Mouse (Mus musculus): ENCODE results near the gene Tirap. TPM values are rescaled to one million over a fixed set of nuclear protein-coding genes. Genes with fewer than 3 reads are reported as not detected.
A peak's percentile ranks its signal among the peaks of the same experiment; 100 is the strongest.
"Not testable (repeated sequence)": the region's sequence is repeated elsewhere in the genome, so short reads cannot be mapped to it uniquely, and the experiment has no call there.

Tirap gene
- polyA plus RNA-seq, 1 experiment from 2014 or later, result 14.9 TPM

GRCm38 (mm10) chr9:35160662-35161061 lies 39.4 kb downstream of the Tirap start:
- H3K27ac ChIP-seq (ENCODE audit: low read length), result no peak overlapping the region
- WGBS, result 55% methylated on average over 2 of the region's 2 CpGs
- no peak overlapping the region for H3K4me2 ChIP-seq (ENCODE audit: low read depth, low read length)
- ATAC-seq (ENCODE audit: insufficient read depth, low FRiP score), result no peak
- no peaks in the 10 kb centered on the region for H3K9me3 ChIP-seq (replicated peaks; ENCODE audit: control insufficient read depth, low read length)
- H3K27me3 ChIP-seq (ENCODE audit: control insufficient read depth, insufficient read depth, low read length), result no peaks in the 10 kb centered on the region
- H3K36me3 ChIP-seq (ENCODE audit: control insufficient read depth, insufficient read depth, low read length), result no peaks in the 10 kb centered on the region
- H3K4me1 ChIP-seq (ENCODE audit: control insufficient read depth, insufficient read depth, low read length), result peaks cover 7% of the 10 kb centered on the region; the same call in 1 of the 2 replicates
- H3K4me3 ChIP-seq (replicated peaks; ENCODE audit: low read length), result no peak overlapping the region
- H3K9ac ChIP-seq (ENCODE audit: low read length), result no peak overlapping the region

DNA sequence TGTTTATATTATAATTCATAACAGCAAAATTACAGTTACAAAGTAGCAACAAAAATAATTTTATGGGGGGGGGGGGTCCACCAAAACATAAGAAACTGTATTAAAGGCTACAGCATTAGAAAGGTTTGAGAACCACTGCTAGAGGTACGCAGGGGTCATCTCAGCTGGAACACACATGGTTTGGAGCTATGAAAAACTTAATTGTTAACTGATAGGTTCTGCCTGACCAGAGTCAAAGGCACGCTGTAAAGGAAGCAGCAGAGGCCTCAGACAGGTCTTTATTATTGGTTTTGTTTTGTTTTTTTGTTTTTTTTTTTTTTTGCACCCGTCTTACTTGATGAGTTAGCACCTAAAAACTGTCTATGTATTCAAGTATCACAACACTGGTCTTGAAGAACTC lies 41.6 kb downstream of the Tirap start:
- Histone ChIP-seq H3K36me3 (ENCODE audit: control insufficient read depth, insufficient read depth, low read length) (no peaks in the 10 kb centered on the region), H3K27me3 (ENCODE audit: control insufficient read depth, insufficient read depth, low read length) (no peaks in the 10 kb centered on the region), H3K9me3 (replicated peaks; ENCODE audit: control insufficient read depth, low read length) (no peaks in the 10 kb centered on the region), H3K4me1 (ENCODE audit: control insufficient read depth, insufficient read depth, low read length) (peaks cover 7% of the 10 kb centered on the region; the same call in 1 of the 2 replicates), H3K4me2 (ENCODE audit: low read depth, low read length) (no peak overlapping the region), H3K27ac (ENCODE audit: low read length) (no peak overlapping the region), H3K9ac (ENCODE audit: low read length) (no peak overlapping the region), H3K4me3 (replicated peaks; ENCODE audit: low read length) (no peak overlapping the region)
- 82% methylated on average over 3 of the region's 3 CpGs for WGBS
- no peak for ATAC-seq (ENCODE audit: insufficient read depth, low FRiP score)

DNA sequence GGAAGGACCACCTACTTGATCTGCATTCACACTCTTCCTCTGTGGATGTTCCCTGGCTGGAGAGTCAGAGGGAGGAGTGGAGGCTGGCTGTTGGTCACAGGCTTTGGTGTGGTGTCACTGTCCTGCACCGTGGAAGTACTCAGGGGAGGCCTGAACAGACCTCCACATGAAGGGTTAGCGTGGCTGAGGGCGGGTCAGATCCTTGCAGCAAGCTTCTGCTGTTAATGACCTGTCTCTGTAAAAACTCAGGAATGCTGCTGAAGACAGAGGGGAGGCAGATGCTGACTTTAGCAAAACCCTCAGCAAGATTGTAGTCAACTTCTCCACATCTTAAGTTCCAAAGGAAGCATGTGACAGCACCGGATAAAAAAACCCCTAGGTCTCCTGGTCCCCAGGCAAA lies 43.2 kb downstream of the Tirap start:
- H3K27me3 ChIP-seq (ENCODE audit: control insufficient read depth, insufficient read depth, low read length), result no peaks in the 10 kb centered on the region
- H3K9ac ChIP-seq (ENCODE audit: low read length), result no peak overlapping the region; the same call in 1 of the 2 replicates
- H3K4me3 ChIP-seq (replicated peaks; ENCODE audit: low read length), result no peak overlapping the region
- WGBS, result 64% methylated on average over 4 of the region's 4 CpGs
- peaks cover 7% of the 10 kb centered on the region; the same call in 1 of the 2 replicates for H3K4me1 ChIP-seq (ENCODE audit: control insufficient read depth, insufficient read depth, low read length)
- H3K36me3 ChIP-seq (ENCODE audit: control insufficient read depth, insufficient read depth, low read length), result no peaks in the 10 kb centered on the region
- no peaks in the 10 kb centered on the region for H3K9me3 ChIP-seq (replicated peaks; ENCODE audit: control insufficient read depth, low read length)
- H3K27ac ChIP-seq (ENCODE audit: low read length), result peak overlapping the region; percentile 87
- H3K4me2 ChIP-seq (ENCODE audit: low read depth, low read length), result no peak overlapping the region
- ATAC-seq (ENCODE audit: insufficient read depth, low FRiP score), result no peak

- Histone ChIP-seq H3K4me3 (replicated peaks; ENCODE audit: low read length) (no peak overlapping the region), H3K4me1 (ENCODE audit: control insufficient read depth, insufficient read depth, low read length) (peaks cover 7% of the 10 kb centered on the region; the same call in 1 of the 2 replicates), H3K9ac (ENCODE audit: low read length) (no peak overlapping the region; the same call in 1 of the 2 replicates), H3K36me3 (ENCODE audit: control insufficient read depth, insufficient read depth, low read length) (no peaks in the 10 kb centered on the region), H3K27ac (ENCODE audit: low read length) (peak overlapping the region; percentile 87), H3K9me3 (replicated peaks; ENCODE audit: control insufficient read depth, low read length) (no peaks in the 10 kb centered on the region), H3K4me2 (ENCODE audit: low read depth, low read length) (no peak overlapping the region), H3K27me3 (ENCODE audit: control insufficient read depth, insufficient read depth, low read length) (no peaks in the 10 kb centered on the region)
- ATAC-seq (ENCODE audit: insufficient read depth, low FRiP score), result peak; percentile 82
- 68% methylated on average over 5 of the region's 5 CpGs for WGBS
Measured at GRCm38 (mm10) chr9:35156002-35156710, 43.9 kb downstream of the Tirap start.

DNA sequence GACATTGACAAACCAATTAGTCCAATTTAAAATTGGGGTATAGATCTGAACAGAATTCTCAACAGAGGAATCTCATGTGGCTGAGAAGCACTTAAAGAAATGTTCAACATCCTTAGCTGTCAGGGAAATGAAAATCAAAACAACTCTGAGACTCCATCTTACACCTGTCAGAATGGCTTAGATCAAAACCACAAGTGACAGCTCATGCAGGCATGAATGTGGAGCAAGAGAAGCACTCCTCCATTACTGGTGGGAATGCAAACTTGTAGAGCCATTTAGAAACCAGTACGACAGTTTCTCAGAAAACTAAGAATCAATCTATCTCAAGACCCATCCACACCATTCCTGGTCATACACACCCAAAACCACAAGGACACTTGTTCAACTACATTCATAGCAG lies 47.2 kb downstream of the Tirap start:
- no peak for ATAC-seq (ENCODE audit: insufficient read depth, low FRiP score)
- H3K9ac ChIP-seq (ENCODE audit: low read length), result no peak overlapping the region
- no peak overlapping the region for H3K4me3 ChIP-seq (replicated peaks; ENCODE audit: low read length)
- H3K4me2 ChIP-seq (ENCODE audit: low read depth, low read length), result no peak overlapping the region
- no peaks in the 10 kb centered on the region for H3K9me3 ChIP-seq (replicated peaks; ENCODE audit: control insufficient read depth, low read length)
- no peaks in the 10 kb centered on the region for H3K27me3 ChIP-seq (ENCODE audit: control insufficient read depth, insufficient read depth, low read length)
- 72% methylated on average over 1 of the region's 1 CpGs for WGBS
- no peaks in the 10 kb centered on the region for H3K36me3 ChIP-seq (ENCODE audit: control insufficient read depth, insufficient read depth, low read length)
- H3K4me1 ChIP-seq (ENCODE audit: control insufficient read depth, insufficient read depth, low read length), result peaks cover 7% of the 10 kb centered on the region; the same call in 1 of the 2 replicates
- no peak overlapping the region for H3K27ac ChIP-seq (ENCODE audit: low read length)

DNA sequence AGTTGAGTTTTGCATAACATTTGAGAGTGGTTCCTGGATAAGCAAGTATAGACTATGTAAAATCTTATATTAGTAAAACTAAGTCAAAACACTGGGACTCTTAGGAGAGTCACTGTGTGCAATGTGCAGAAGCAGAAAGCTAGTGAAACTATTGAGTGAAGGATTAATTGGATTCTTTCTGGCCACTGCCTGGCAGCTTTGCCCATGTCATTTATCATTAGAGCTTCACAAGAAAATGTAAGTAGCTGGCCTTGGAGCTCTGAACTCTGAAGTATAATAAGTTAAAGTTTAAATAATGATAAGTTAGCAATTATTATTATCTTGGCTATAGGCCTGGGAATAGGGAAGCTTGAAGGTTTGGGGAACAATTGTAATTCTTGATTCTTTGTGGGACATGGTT lies 51.3 kb downstream of the Tirap start:
- ATAC-seq (ENCODE audit: insufficient read depth, low FRiP score); H3K9ac ChIP-seq (ENCODE audit: low read length); H3K27ac ChIP-seq (ENCODE audit: low read length): not testable (repeated sequence)

DNA sequence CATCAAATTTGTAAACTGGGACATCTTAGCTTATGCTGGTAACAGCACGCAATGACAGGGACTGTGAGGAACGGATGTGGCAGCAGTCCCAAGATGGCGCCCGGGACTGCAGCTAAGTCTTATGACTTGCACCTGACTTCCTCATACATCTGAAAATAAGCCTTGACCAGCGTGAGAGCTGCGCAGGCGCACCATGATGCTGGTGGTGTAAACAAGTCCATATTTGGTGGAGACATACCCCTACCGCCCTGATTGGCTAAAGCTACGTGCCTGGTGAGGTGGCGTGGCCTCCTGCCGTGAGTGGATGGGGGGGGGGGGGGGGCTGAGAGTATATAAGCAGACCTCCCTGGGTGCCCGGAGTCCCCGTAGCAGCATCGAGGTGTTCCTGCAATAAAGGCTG lies 52.8 kb downstream of the Tirap start:
- not testable (repeated sequence) for H3K9me3 ChIP-seq (replicated peaks; ENCODE audit: control insufficient read depth, low read length); H3K4me1 ChIP-seq (ENCODE audit: control insufficient read depth, insufficient read depth, low read length); H3K4me3 ChIP-seq (replicated peaks; ENCODE audit: low read length); H3K9ac ChIP-seq (ENCODE audit: low read length); H3K36me3 ChIP-seq (ENCODE audit: control insufficient read depth, insufficient read depth, low read length); H3K27ac ChIP-seq (ENCODE audit: low read length); H3K4me2 ChIP-seq (ENCODE audit: low read depth, low read length); ATAC-seq (ENCODE audit: insufficient read depth, low FRiP score); H3K27me3 ChIP-seq (ENCODE audit: control insufficient read depth, insufficient read depth, low read length)
- WGBS, result 92% methylated on average over 14 of the region's 14 CpGs

More for the DNA sequence above, 51.3 kb downstream of the Tirap start:
- not testable (repeated sequence) for H3K9me3 ChIP-seq (replicated peaks; ENCODE audit: control insufficient read depth, low read length); H3K36me3 ChIP-seq (ENCODE audit: control insufficient read depth, insufficient read depth, low read length); H3K27me3 ChIP-seq (ENCODE audit: control insufficient read depth, insufficient read depth, low read length); H3K4me3 ChIP-seq (replicated peaks; ENCODE audit: low read length); H3K4me1 ChIP-seq (ENCODE audit: control insufficient read depth, insufficient read depth, low read length); H3K4me2 ChIP-seq (ENCODE audit: low read depth, low read length)

DNA sequence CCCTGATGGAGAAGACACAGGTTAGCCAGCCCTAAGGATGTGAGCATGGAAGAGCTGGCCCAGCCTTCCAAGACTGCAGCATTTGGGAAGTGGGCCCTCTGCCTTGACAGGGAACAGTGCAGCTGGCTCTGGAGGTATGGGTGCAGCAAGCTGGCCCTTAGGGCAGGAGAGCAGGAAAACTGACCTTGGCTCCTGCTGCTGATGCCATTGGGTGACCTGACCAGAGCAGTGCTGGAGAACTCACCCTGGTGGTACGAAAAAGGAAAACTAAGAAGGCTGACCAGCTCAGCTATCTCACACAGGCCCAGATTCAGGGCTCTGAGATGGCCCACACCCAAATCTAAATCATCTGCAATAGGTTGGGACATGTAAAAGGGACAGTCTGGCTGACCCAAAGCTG lies 54.3 kb downstream of the Tirap start:
- Histone ChIP-seq H3K4me3 (replicated peaks; ENCODE audit: low read length) (no peak overlapping the region), H3K4me2 (ENCODE audit: low read depth, low read length) (no peak overlapping the region), H3K36me3 (ENCODE audit: control insufficient read depth, insufficient read depth, low read length) (no peaks in the 10 kb centered on the region), H3K9me3 (replicated peaks; ENCODE audit: control insufficient read depth, low read length) (no peaks in the 10 kb centered on the region), H3K27me3 (ENCODE audit: control insufficient read depth, insufficient read depth, low read length) (no peaks in the 10 kb centered on the region), H3K27ac (ENCODE audit: low read length) (no peak overlapping the region), H3K4me1 (ENCODE audit: control insufficient read depth, insufficient read depth, low read length) (peaks cover 3% of the 10 kb centered on the region; the same call in 1 of the 2 replicates), H3K9ac (ENCODE audit: low read length) (no peak overlapping the region)
- WGBS, result 90% methylated on average over 1 of the region's 1 CpGs
- peak; percentile 17 for ATAC-seq (ENCODE audit: insufficient read depth, low FRiP score)

GRCm38 (mm10) chr9:35145118-35145517 lies 55.0 kb downstream of the Tirap start:
- Histone ChIP-seq H3K4me1 (ENCODE audit: control insufficient read depth, insufficient read depth, low read length) (peaks cover 6% of the 10 kb centered on the region), H3K27ac (ENCODE audit: low read length) (no peak overlapping the region), H3K36me3 (ENCODE audit: control insufficient read depth, insufficient read depth, low read length) (no peaks in the 10 kb centered on the region), H3K9me3 (replicated peaks; ENCODE audit: control insufficient read depth, low read length) (no peaks in the 10 kb centered on the region), H3K4me3 (replicated peaks; ENCODE audit: low read length) (no peak overlapping the region), H3K27me3 (ENCODE audit: control insufficient read depth, insufficient read depth, low read length) (no peaks in the 10 kb centered on the region), H3K9ac (ENCODE audit: low read length) (no peak overlapping the region), H3K4me2 (ENCODE audit: low read depth, low read length) (no peak overlapping the region)
- 88% methylated on average over 9 of the region's 9 CpGs for WGBS
- ATAC-seq (ENCODE audit: insufficient read depth, low FRiP score), result no peak

Measured in stomach, embryonic 16.5 days (tissue).